Mouse (Mus musculus) MEL (cell line): ENCODE measurements around the gene Dhh. TPM values are rescaled to one million over a fixed set of nuclear protein-coding genes. Genes with fewer than 3 reads are reported as not detected.

ENCODE experiments used
- DNase-seq: peaks from one replicate; pipeline ENCODE4 v3.0.0; 2011; ENCODE audit warnings: low read depth, low spot score
- H3K27ac ChIP-seq: 2 replicates; pipeline ENCODE4 v1.5.1; 2012; ENCODE audit warnings: low read depth, mild to moderate bottlenecking, control low read depth, low read length, moderate library complexity; ENCODE audit not compliant: control insufficient read depth
- H3K27me3 ChIP-seq, 2 experiments: fragments of 150-350 bp in 1 of 2; sonication (generic) in 1 of 2; 2 replicates each; pipeline ENCODE4 v1.6.1; 2012; ENCODE audit warnings: low read length in 2 of 2, mild to moderate bottlenecking in 2 of 2, improper control_type of control experiment in 1 of 2, moderate library complexity in 1 of 2; ENCODE audit not compliant: insufficient read depth in 2 of 2, control insufficient read depth in 1 of 2
- H3K36me3 ChIP-seq, 2 experiments: 2 replicates each; pipeline ENCODE4 v1.6.1; 2012 to 2014; ENCODE audit warnings: low read length in 2 of 2, improper control_type of control experiment in 1 of 2, inconsistent platforms in 1 of 2, mild to moderate bottlenecking in 1 of 2; ENCODE audit not compliant: insufficient read depth in 2 of 2, control insufficient read depth in 1 of 2
- H3K4me1 ChIP-seq, 2 experiments: fragments of 150-350 bp in 1 of 2; sonication (generic) in 1 of 2; 2 replicates each; pipeline ENCODE4 v1.6.1; 2012; ENCODE audit warnings: low read length in 2 of 2, improper control_type of control experiment in 1 of 2, mild to moderate bottlenecking in 1 of 2; ENCODE audit not compliant: insufficient read depth in 2 of 2, control insufficient read depth in 1 of 2
- H3K4me3 ChIP-seq, 2 experiments: fragments of 150-350 bp in 1 of 2; sonication (generic) in 1 of 2; 2 replicates each; pipeline ENCODE4 v1.5.1; 2012; ENCODE audit warnings: low read depth in 2 of 2, low read length in 2 of 2, mild to moderate bottlenecking in 2 of 2, moderate library complexity in 2 of 2, control low read depth in 1 of 2, improper control_type of control experiment in 1 of 2; ENCODE audit not compliant: control insufficient read depth in 1 of 2, insufficient read depth in 1 of 2
- H3K79me2 ChIP-seq: 2 replicates; pipeline ENCODE4 v1.6.1; 2012; ENCODE audit warnings: mild to moderate bottlenecking, low read length, moderate library complexity; ENCODE audit not compliant: control insufficient read depth, poor library complexity, insufficient read depth
- H3K9ac ChIP-seq: 2 replicates; pipeline ENCODE4 v1.6.1; 2012; ENCODE audit warnings: low read depth, mild to moderate bottlenecking, control low read depth, low read length, moderate library complexity; ENCODE audit not compliant: control insufficient read depth, poor library complexity, severe bottlenecking
- H3K9me3 ChIP-seq: fragments of 150-350 bp; sonication (generic); replicated peaks from 2 replicates; pipeline ENCODE4 v1.6.1; 2012; ENCODE audit warnings: mild to moderate bottlenecking, low read length, improper control_type of control experiment, moderate library complexity; ENCODE audit not compliant: insufficient read depth
- BHLHE40 ChIP-seq: IDR thresholded peaks from 2 replicates; pipeline ENCODE4 v1.6.1; 2012; ENCODE audit warnings: low read depth, mild to moderate bottlenecking, inconsistent platforms, low read length, improper control_type of control experiment, borderline replicate concordance
- CHD1 ChIP-seq: IDR thresholded peaks from 2 replicates; pipeline ENCODE4 v1.6.1; 2012; ENCODE audit warnings: low read depth, mild to moderate bottlenecking, inconsistent platforms, low read length, improper control_type of control experiment
- CTCF ChIP-seq, 3 experiments: IDR thresholded peaks in 2 of 3; conservative IDR thresholded peaks in 1 of 3; 2 replicates each; pipeline ENCODE4 v1.5.1; 2011 to 2012; ENCODE audit warnings: low read length in 3 of 3, low read depth in 2 of 3, mild to moderate bottlenecking in 2 of 3, improper control_type of control experiment in 1 of 3, inconsistent platforms in 1 of 3, mixed read lengths in 1 of 3, moderate library complexity in 1 of 3; ENCODE audit not compliant: control insufficient read depth in 1 of 3, insufficient read depth in 1 of 3, poor library complexity in 1 of 3, severe bottlenecking in 1 of 3
- E2F4 ChIP-seq: IDR thresholded peaks from 2 replicates; pipeline ENCODE4 v1.6.1; 2011; ENCODE audit warnings: low read depth, low read length, improper control_type of control experiment, borderline replicate concordance
- ELF1 ChIP-seq: IDR thresholded peaks from 2 replicates; pipeline ENCODE4 v1.6.1; 2014; ENCODE audit warnings: low read depth, mild to moderate bottlenecking, inconsistent platforms, low read length, improper control_type of control experiment, moderate library complexity
- GABPA ChIP-seq: IDR thresholded peaks from 2 replicates; pipeline ENCODE4 v1.6.1; 2012; ENCODE audit warnings: low read depth, mild to moderate bottlenecking, inconsistent platforms, low read length, improper control_type of control experiment, moderate library complexity
- GATA1 ChIP-seq: IDR thresholded peaks from 2 replicates; pipeline ENCODE4 v1.6.1; 2011; ENCODE audit warnings: low read depth, low read length, improper control_type of control experiment
- HCFC1 ChIP-seq: IDR thresholded peaks from 2 replicates; pipeline ENCODE4 v1.6.1; 2012; ENCODE audit warnings: low read depth, mild to moderate bottlenecking, inconsistent platforms, low read length, improper control_type of control experiment, moderate library complexity
- JUND ChIP-seq: IDR thresholded peaks from 2 replicates; pipeline ENCODE4 v1.6.1; 2011; ENCODE audit warnings: low read depth, mild to moderate bottlenecking, improper control_type of control experiment, low read length
- MAX ChIP-seq: IDR thresholded peaks from 2 replicates; pipeline ENCODE4 v1.6.1; 2011; ENCODE audit warnings: low read length, improper control_type of control experiment
- MAZ ChIP-seq: IDR thresholded peaks from 2 replicates; pipeline ENCODE4 v1.6.1; 2012; ENCODE audit warnings: low read depth, mild to moderate bottlenecking, inconsistent platforms, low read length, improper control_type of control experiment
- MEF2A ChIP-seq: IDR thresholded peaks from 2 replicates; pipeline ENCODE4 v1.6.1; 2014; ENCODE audit warnings: low read depth, mild to moderate bottlenecking, inconsistent platforms, low read length, improper control_type of control experiment; ENCODE audit not compliant: poor library complexity, insufficient replicate concordance, severe bottlenecking; ENCODE audit errors: extremely low read depth
- MYB ChIP-seq: IDR thresholded peaks from 2 replicates; pipeline ENCODE4 v1.6.1; 2011; ENCODE audit warnings: mild to moderate bottlenecking, low read depth, low read length, improper control_type of control experiment
- MYC ChIP-seq: IDR thresholded peaks from 2 replicates; pipeline ENCODE4 v1.6.1; 2011; ENCODE audit warnings: low read depth, mild to moderate bottlenecking, low read length, improper control_type of control experiment, moderate library complexity
- NELFE ChIP-seq: IDR thresholded peaks from 2 replicates; pipeline ENCODE4 v1.6.1; 2011; ENCODE audit warnings: low read depth, low read length, improper control_type of control experiment
- NRF1 ChIP-seq: IDR thresholded peaks from 2 replicates; pipeline ENCODE4 v1.6.1; 2014; ENCODE audit warnings: low read depth, mild to moderate bottlenecking, inconsistent platforms, low read length, improper control_type of control experiment, moderate library complexity; ENCODE audit not compliant: poor library complexity, insufficient read depth, severe bottlenecking
- POLR2A ChIP-seq, 2 experiments: IDR thresholded peaks; 2 replicates each; pipeline ENCODE4 v1.6.1; 2011 to 2012; ENCODE audit warnings: low read length in 2 of 2, mild to moderate bottlenecking in 2 of 2, control low read depth in 1 of 2, improper control_type of control experiment in 1 of 2, low read depth in 1 of 2, moderate library complexity in 1 of 2; ENCODE audit not compliant: control insufficient read depth in 1 of 2, insufficient read depth in 1 of 2, poor library complexity in 1 of 2
- POLR2AphosphoS2 ChIP-seq: IDR thresholded peaks from 2 replicates; pipeline ENCODE4 v1.6.1; 2011; ENCODE audit warnings: low read length, improper control_type of control experiment
- POLR2AphosphoS5 ChIP-seq: IDR thresholded peaks from 2 replicates; pipeline ENCODE4 v1.6.1; 2012; ENCODE audit warnings: low read depth, borderline replicate concordance, mild to moderate bottlenecking, inconsistent platforms, low read length, moderate library complexity, mixed read lengths
- RAD21 ChIP-seq: IDR thresholded peaks from 2 replicates; pipeline ENCODE4 v1.6.1; 2011; ENCODE audit warnings: mild to moderate bottlenecking, low read depth, low read length, improper control_type of control experiment
- RCOR1 ChIP-seq: IDR thresholded peaks from 2 replicates; pipeline ENCODE4 v1.6.1; 2012; ENCODE audit warnings: low read depth, mild to moderate bottlenecking, inconsistent platforms, low read length, improper control_type of control experiment
- SIN3A ChIP-seq: IDR thresholded peaks from 2 replicates; pipeline ENCODE4 v1.6.1; 2012; ENCODE audit warnings: low read length, improper control_type of control experiment, inconsistent platforms
- SMC3 ChIP-seq: IDR thresholded peaks from 2 replicates; pipeline ENCODE4 v1.6.1; 2011; ENCODE audit warnings: low read depth, low read length, improper control_type of control experiment
- TAL1 ChIP-seq: IDR thresholded peaks from 2 replicates; pipeline ENCODE4 v1.6.1; 2012; ENCODE audit warnings: mild to moderate bottlenecking, inconsistent platforms, low read length, moderate library complexity, mixed read lengths
- TBP ChIP-seq: IDR thresholded peaks from 2 replicates; pipeline ENCODE4 v1.8.0; 2011; ENCODE audit warnings: low read depth, low read length, improper control_type of control experiment
- TCF12 ChIP-seq: IDR thresholded peaks from 2 replicates; pipeline ENCODE4 v1.6.1; 2014; ENCODE audit warnings: low read depth, mild to moderate bottlenecking, inconsistent platforms, low read length, improper control_type of control experiment, moderate library complexity
- UBTF ChIP-seq: IDR thresholded peaks from 2 replicates; pipeline ENCODE4 v1.6.1; 2012; ENCODE audit warnings: low read depth, mild to moderate bottlenecking, inconsistent platforms, low read length, improper control_type of control experiment, moderate library complexity, borderline replicate concordance; ENCODE audit not compliant: insufficient read depth
- USF1 ChIP-seq: IDR thresholded peaks from 2 replicates; pipeline ENCODE4 v1.6.1; 2014; ENCODE audit warnings: low read depth, mild to moderate bottlenecking, inconsistent platforms, low read length, improper control_type of control experiment, moderate library complexity
- USF2 ChIP-seq, 2 experiments: IDR thresholded peaks; 2 replicates each; pipeline ENCODE4 v1.6.1; 2011 to 2012; ENCODE audit warnings: improper control_type of control experiment in 2 of 2, low read length in 2 of 2, borderline replicate concordance in 1 of 2, inconsistent platforms in 1 of 2, low read depth in 1 of 2, mild to moderate bottlenecking in 1 of 2; ENCODE audit not compliant: insufficient read depth in 1 of 2
- ZC3H11A ChIP-seq: IDR thresholded peaks from 2 replicates; pipeline ENCODE4 v1.6.1; 2012; ENCODE audit warnings: low read depth, mild to moderate bottlenecking, inconsistent platforms, low read length, improper control_type of control experiment
- polyA plus RNA-seq, 2 experiments: library from polyadenylated mRNA; stranded (reverse) in 1 of 2; unstranded in 1 of 2; fragments of >175 nt in 1 of 2; fragments of >200 nt in 1 of 2; gene quantifications; 2 replicates each; pipeline versions ENCODE4 v1.2.1 to v1.2.4; 2012; ENCODE audit warnings: low replicate concordance in 2 of 2, low read depth in 1 of 2; ENCODE audit not compliant: insufficient read length in 2 of 2, insufficient read depth in 1 of 2, missing spikeins in 1 of 2
- total RNA-seq: library from RNA; depleted of rRNA; stranded (reverse); fragments of 300-350 nt; gene quantifications from 2 replicates; pipeline ENCODE4 v1.2.3, GENCODE M21; 2012

Dhh gene
- total and polyA plus RNA-seq, 3 experiments = 0.12 TPM; not detected in 2

DNA sequence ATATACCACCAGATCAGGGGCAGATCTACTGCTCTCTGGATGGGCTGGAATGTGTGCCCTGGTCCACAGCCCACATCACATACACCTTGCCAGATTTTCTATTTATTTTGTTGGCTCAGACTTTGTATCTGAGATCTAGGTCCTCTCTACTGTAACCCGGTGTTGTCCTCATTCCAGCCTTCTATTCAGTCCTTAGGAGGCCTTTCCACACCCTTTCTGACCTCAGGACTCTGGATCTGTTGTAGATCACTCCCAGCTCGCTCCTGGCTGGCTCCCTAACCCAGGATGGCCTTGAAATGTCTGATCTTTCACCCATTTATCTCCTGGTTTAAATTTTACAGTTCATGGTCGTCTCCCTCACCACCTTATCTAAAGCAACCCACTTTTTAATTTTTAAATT is 26.3 kb upstream of the Dhh start:
- no peaks in the 10 kb centered on the region for H3K27me3 ChIP-seq
- no peak for TF ChIP-seq CTCF (IDR thresholded peaks at IDR 0.05 in 2 of 3, conservative IDR thresholded peaks at IDR 0.05 in 1 of 3; ENCODE audit: control insufficient read depth in 1 of 3, insufficient read depth in 1 of 3, low read depth in 2 of 3, low read length in 3 of 3, poor library complexity in 1 of 3, severe bottlenecking in 1 of 3)
- TF ChIP-seq RAD21 = no peak
- TF ChIP-seq UBTF = no peak
- TF ChIP-seq MYC = no peak
- no peak for TF ChIP-seq POLR2A (IDR thresholded peaks at IDR 0.05; ENCODE audit: control insufficient read depth in 1 of 2, insufficient read depth in 1 of 2, low read depth in 1 of 2, low read length in 2 of 2, poor library complexity in 1 of 2)
- no peak for TF ChIP-seq NRF1
- no peak overlapping the region for H3K4me3 ChIP-seq
- no peak for DNase-seq
- H3K36me3 ChIP-seq = peaks cover 0 to 4% of the 10 kb centered on the region in 2 experiments; a peak in 2 of 4 replicates
- H3K79me2 ChIP-seq = no peaks in the 10 kb centered on the region
- no peaks in the 10 kb centered on the region for H3K9me3 ChIP-seq
- no peak overlapping the region for H3K27ac ChIP-seq
- H3K9ac ChIP-seq = no peak overlapping the region
- H3K4me1 ChIP-seq = peaks cover 3 to 5% of the 10 kb centered on the region in 2 experiments; a peak in 2 of 4 replicates

- no peak overlapping the region for H3K27ac ChIP-seq
- H3K79me2 ChIP-seq = no peaks in the 10 kb centered on the region; the same call in 1 of the 2 replicates
- no peak overlapping the region for H3K4me3 ChIP-seq
- no peaks in the 10 kb centered on the region for H3K27me3 ChIP-seq
- no peaks in the 10 kb centered on the region for H3K9me3 ChIP-seq
- peaks cover 0 to 7% of the 10 kb centered on the region in 2 experiments; a peak in 2 of 4 replicates for H3K36me3 ChIP-seq
- no peak overlapping the region for H3K9ac ChIP-seq
- peaks cover 9% of the 10 kb centered on the region in 2 experiments; a peak in 3 of 4 replicates for H3K4me1 ChIP-seq
- DNase-seq = peak; percentile 81
- TF ChIP-seq TBP (no peak), GABPA (no peak), TAL1 (no peak), E2F4 (no peak), JUND (no peak), POLR2AphosphoS5 (no peak), BHLHE40 (no peak), TCF12 (no peak), USF1 (no peak), MEF2A (no peak), CTCF (IDR thresholded peaks at IDR 0.05 in 2 of 3, conservative IDR thresholded peaks at IDR 0.05 in 1 of 3; ENCODE audit: control insufficient read depth in 1 of 3, insufficient read depth in 1 of 3, low read depth in 2 of 3, low read length in 3 of 3, poor library complexity in 1 of 3, severe bottlenecking in 1 of 3) (no peak), ELF1 (no peak), POLR2A (IDR thresholded peaks at IDR 0.05; ENCODE audit: control insufficient read depth in 1 of 2, insufficient read depth in 1 of 2, low read depth in 1 of 2, low read length in 2 of 2, poor library complexity in 1 of 2) (no peak), GATA1 (peak; percentile 52; the same call in 1 of the 2 replicates), RCOR1 (no peak), NELFE (no peak; the same call in 1 of the 2 replicates), SIN3A (peak; percentile 58), MAZ (no peak), UBTF (no peak), NRF1 (no peak), MAX (no peak; the same call in 1 of the 2 replicates), SMC3 (no peak), HCFC1 (peak; percentile 39; the same call in 1 of the 2 replicates), USF2 (IDR thresholded peaks at IDR 0.05; ENCODE audit: borderline replicate concordance in 1 of 2, insufficient read depth in 1 of 2, low read depth in 1 of 2, low read length in 2 of 2) (no peak), MYB (no peak), POLR2AphosphoS2 (no peak), ZC3H11A (no peak), CHD1 (no peak)
These were observed 24.7 kb upstream of the Dhh start for GRCm38 (mm10) chr15:98923031-98923537.
